Comparison of ENCODE assay signal across 22 mouse cellular contexts in genomic region chr4:80589438-80589837, GRCm38 (mm10).
"Had no signal": no experiment of that assay in that cellular context is flagged by ENCODE, and none has a peak within 500 bp of the region (broad histone marks: within the 10 kb centered on the region; RNA-seq: fewer than 3 reads in every experiment).

No protein-coding gene starts in this region.

- DNase-seq: heart, postnatal 10 days; heart, postnatal 14 days; heart, postnatal 36 days; heart, postnatal 4 days; kidney, adult 11 months; kidney, adult 18-20 months; kidney, adult 2 months; kidney, adult 8-10 months; kidney, adult 9 months; kidney, postnatal 10 days; kidney, postnatal 14 days; kidney, postnatal 25 days; kidney, postnatal 36 days; kidney, postnatal 4 days; layer of hippocampus, adult 9-11 months; layer of hippocampus, postnatal 36 days had no signal

- ATAC-seq: hindbrain, embryonic 16.5 days; hindbrain, postnatal 0 days; inflammation-experienced regulatory T-cells, adult 6 months; intestine, embryonic 15.5 days; intestine, embryonic 16.5 days; intestine, postnatal 0 days had no signal
